Mouse (Mus musculus) lung, postnatal 25 days (tissue): ENCODE measurements around the gene Arid4a.
A peak's percentile ranks its signal among the peaks of the same experiment; 100 is the strongest.
"Not testable (repeated sequence)": the region's sequence is repeated elsewhere in the genome, so short reads cannot be mapped to it uniquely, and the experiment has no call there.

Source experiments
- DNase-seq: peaks from one replicate; pipeline ENCODE4 v3.0.0; 2022; ENCODE audit warnings: low spot score

Gene Arid4a

GRCm38 (mm10) chr12:71016211-71016502, 367 bp downstream of the Arid4a start:
- no peak for DNase-seq

- DNase-seq = peak; percentile 48
Observed at GRCm38 (mm10) chr12:71016503-71017241, 882 bp downstream of the Arid4a start.

GRCm38 (mm10) chr12:71017242-71017571, 1.4 kb downstream of the Arid4a start:
- no peak for DNase-seq

DNA sequence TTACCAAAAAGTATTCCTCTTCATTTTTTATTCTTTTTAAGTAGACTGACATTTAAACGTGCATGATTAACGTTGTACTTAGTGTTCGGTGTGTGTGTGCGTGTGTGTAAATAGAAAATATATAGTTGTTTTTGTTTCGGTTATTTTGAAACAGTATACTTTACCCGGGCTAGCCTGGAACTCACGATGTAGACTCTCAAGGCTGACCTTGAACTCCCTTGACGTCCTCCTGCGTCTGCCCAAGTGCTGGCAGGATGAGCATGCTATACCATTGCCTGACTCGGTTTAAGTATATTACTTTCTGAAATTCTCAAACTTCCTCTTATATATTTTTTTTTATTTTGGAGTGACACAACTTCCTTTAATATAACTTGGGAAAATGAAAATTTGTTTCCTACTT, 2.0 kb downstream of the Arid4a start:
- DNase-seq = no peak

DNA sequence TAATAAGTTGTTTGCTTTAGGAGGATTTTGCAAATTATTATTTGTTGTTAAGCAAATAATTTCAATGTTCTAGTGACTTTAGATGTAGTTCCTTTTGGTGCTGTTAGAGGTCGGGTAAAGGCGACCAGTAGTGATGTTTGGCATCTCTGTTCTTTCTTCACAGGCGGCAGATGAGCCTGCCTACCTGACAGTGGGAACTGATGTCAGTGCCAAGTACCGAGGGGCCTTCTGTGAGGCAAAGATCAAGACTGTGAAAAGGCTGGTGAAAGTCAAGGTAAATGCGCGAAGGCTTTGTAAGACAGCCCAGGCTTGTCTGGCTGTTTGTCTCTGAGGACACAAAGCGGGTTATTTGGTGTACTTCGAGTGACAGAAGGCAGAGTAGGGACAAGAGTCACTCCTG, 3.4 kb downstream of the Arid4a start:
- DNase-seq = no peak

GRCm38 (mm10) chr12:71024411-71024810, 8.6 kb downstream of the Arid4a start:
- no peak for DNase-seq

DNA sequence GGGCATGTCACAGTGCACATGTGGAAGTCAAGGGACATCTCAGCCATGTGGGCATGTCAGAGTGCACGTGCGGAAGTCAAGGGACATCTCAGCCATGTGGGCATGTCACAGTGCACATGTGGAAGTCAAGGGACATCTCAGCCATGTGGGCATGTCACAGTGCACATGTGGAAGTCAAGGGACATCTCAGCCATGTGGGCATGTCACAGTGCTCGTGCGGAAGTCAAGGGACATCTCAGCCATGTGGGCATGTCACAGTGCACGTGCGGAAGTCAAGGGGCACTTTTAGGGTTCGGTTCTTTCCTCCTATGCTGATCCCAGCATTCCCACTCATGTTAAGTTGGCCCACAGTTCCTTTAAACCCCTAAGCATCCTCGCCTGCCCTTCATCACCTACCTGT, 12.5 kb downstream of the Arid4a start:
- DNase-seq = not testable (repeated sequence)

DNA sequence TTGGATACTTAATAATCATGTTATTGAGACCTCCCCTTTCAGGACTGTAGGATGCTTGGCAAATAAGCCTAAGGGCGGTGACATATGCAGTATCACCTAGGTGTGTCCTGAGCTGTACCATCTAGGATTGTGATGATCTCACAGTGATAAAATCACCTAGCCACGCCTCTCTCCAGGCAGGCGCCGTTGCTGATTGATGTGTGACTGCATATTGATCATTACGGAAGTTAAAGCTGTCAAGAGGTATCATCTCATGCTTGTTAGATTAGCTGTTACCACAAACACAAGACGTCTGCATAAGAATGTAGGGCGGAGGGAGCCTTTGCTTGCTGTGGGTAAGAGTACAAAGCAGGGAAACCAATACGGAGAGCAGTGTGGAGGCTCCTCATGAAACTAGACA, 14.5 kb downstream of the Arid4a start:
- DNase-seq = no peak

DNA sequence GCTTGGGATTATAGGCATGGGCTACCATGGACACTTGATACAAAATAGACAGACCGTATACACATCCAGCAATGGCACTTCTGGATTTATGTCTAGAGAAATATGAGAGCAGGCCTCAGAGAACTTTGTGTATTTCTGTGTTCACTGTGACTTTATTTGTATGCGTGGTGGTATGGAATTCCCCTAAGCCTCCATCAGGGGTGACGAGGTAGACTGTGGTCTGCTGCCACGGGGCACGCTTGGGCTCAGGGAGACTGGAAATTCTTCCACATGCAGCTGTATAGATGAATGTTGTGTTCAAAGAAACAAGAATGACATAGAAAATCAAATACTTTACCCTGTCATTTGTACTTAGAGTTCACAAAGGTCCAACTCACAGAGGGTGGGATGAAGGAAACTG, 14.9 kb downstream of the Arid4a start:
- no peak for DNase-seq

DNA sequence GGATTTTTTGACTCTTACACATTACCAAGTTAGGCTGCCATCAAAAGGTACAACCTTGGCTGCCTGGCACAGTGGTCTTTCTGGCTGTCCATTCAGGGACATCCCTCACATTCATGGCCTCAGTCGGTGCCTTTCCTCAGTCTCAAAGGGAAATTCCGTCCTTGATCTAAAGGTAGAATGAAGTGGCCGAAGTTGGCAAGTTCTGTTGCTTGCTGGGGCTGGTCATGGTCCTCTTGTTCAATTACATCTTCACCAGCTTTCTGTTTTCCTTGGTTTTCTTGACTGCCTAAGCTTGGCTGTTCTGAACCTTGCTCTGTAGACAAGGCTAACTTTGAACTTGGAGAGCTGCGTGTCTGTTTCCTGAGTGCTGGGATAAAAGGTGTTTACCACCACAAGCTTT, 20.0 kb downstream of the Arid4a start:
- no peak for DNase-seq

DNA sequence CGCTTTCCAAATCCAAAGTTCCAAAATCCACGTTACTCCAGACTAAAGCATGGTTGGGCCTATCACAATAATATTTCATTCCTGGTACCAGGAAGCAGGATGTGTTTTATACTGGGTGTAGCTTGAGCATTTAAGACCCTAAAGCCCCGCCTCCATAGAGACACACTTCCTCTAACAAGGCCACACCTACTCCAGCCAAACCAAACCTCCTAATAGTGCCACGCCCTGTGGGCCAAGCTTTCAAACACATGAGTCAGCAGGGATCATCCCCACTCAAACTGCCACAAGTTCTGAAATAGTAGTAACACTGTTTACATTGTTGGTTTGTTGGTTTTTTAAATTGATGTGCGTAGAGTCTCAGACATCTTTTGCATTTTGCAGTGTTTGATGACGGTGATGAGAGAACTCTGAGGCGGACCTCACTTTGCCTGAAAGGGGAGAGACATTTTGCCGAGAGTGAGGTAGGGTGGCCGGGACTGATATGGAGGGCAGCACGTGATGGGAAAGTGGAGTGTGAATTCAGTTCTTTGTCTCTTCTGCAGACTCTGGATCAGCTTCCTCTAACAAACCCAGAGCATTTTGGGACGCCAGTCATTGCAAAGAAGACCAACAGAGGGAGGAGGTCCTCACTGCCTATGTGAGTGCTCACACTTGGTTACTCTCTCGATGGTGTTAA, 21.1 kb downstream of the Arid4a start:
- DNase-seq = no peak

DNA sequence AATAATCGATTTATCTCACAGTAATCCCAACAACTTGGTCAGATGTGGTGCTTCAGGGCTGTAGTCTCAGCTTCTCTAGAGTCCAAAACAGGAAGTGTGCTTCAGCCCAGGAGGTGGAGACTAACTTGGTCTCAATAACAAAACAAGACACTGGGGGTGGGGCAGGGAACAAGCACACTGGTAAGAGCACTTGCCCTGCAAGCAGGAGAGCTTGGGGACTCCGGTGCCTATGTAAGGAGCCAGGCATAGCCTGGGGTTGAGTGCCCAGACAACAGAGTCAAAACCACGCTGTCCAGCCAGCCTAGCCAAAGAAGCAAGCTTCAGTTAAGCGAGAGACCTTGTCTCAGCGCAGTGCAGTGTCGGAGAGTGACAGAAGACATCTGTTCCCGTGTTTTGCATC, 24.7 kb downstream of the Arid4a start:
- peak; percentile 86 for DNase-seq

- no peak for DNase-seq
Observed at GRCm38 (mm10) chr12:71042451-71042850, 26.7 kb downstream of the Arid4a start.

DNA sequence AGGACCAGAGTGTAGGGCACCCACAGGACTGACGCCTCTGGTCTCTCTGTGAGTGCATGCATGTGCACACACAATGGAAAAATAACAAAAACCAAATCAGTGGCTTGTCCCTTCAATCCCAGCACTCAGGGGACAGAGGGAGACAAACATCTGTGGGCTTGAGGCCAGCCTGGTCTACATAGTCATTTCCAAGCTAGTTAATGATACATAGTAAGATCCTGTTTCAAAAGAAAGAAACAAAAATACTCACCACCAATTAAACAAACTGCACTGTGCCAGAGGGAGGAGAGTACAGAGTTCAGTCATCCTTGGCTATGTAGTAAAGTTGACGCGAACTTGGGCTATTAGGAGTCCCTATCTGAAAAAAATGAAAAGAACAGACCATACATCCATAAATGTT, 27.8 kb downstream of the Arid4a start:
- DNase-seq = no peak

- DNase-seq = no peak
Observed at GRCm38 (mm10) chr12:71044488-71044887, 28.7 kb downstream of the Arid4a start.

DNA sequence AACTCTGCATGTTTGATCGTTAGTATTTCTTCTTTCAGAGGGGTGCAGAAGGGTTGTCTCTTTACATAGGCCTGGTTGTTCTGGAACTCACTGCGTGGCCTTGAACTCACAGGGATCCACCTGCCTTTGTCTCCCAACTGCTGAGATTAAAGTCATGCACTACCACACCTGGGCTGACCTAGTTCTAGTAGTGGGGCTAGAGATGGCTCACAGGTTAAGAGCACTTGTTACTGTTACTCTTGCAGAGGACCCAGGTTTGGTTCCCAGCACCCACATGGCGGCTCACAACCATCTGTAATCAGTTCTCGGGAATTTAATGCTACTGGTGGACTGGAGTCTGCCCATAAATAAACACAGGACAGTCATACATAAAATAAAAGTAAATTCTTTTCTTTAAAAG, 30.7 kb downstream of the Arid4a start:
- DNase-seq = no peak

DNA sequence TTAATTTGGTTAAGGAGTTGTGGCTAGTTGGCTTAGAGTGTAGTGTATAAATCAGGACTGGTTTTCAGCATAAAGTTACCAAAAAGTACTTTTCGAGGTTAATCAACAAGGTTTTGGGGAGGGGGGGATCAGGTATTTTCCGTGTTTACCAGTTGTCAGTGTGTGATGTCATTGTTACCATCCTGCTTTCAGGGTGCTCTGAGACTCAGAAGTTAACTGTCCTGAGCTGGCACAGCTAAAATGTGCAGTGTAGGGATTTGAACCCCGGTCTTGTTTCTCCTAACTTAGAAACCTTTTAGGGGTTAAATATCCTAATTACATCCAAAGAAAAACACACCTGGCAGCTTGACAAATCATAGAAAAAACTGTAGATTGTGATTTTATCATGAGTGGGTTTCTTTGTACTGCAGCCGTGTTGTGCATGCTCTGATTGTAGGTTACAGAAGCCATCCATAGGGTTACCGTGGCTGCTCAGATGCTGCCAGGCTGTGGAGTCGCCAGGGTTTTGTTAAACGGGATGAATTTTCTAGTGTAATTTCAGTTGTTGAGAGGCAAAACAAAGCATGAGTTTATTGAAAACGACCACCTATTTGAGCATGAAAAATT, 31.8 kb downstream of the Arid4a start:
- DNase-seq = no peak

GRCm38 (mm10) chr12:71048117-71048516, 32.3 kb downstream of the Arid4a start:
- DNase-seq = peak; percentile 93

GRCm38 (mm10) chr12:71048561-71048960, 32.8 kb downstream of the Arid4a start:
- no peak for DNase-seq

- DNase-seq = no peak
Observed at GRCm38 (mm10) chr12:71049596-71050265, 33.9 kb downstream of the Arid4a start.

- DNase-seq = peak; percentile 75
Observed at GRCm38 (mm10) chr12:71051079-71051478, 35.3 kb downstream of the Arid4a start.

- no peak for DNase-seq
Observed at GRCm38 (mm10) chr12:71052341-71052995, 36.7 kb downstream of the Arid4a start.

DNA sequence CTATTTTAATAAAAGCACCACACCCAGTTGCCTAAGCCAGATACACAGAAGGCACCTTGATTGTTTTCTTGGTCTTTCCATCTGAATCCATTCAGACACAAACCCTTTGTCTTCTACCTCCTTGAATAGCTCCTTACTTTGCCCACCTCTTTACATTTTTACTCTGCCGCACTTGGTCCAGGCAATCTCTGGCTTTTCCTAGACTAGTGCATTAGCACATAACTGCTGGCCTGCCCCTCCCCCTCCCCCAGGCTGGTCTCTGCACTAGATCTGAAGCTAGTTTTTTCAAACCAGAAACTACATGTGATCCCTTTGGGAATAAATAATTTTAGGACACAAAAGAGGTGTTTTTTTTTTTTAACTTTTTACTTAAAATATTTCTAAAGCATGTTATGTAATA, 37.2 kb downstream of the Arid4a start:
- DNase-seq = no peak
